Mouse (Mus musculus): ENCODE results near the gene Ppy.
A peak's percentile ranks its signal among the peaks of the same experiment; 100 is the strongest.

Ppy gene

GRCm38 (mm10) chr11:102101219-102101618 is at the start of gene Ppy:
Gene Ppy, minus strand, starts transcription at chr11:102101319.
- DNase-seq = no peak

- DNase-seq = no peak
These were observed 46.3 kb upstream of the Ppy start for GRCm38 (mm10) chr11:102147213-102147989.

- no peak for DNase-seq
These were observed 45.4 kb upstream of the Ppy start for GRCm38 (mm10) chr11:102146531-102146930.

GRCm38 (mm10) chr11:102146005-102146404 is 44.9 kb upstream of the Ppy start:
- DNase-seq = peak; percentile 40

GRCm38 (mm10) chr11:102145471-102146001 is 44.4 kb upstream of the Ppy start, which contains the start of gene Nags:
Gene Nags, plus strand, starts transcription at chr11:102145513.
- no peak for DNase-seq

GRCm38 (mm10) chr11:102144957-102145470 is 43.9 kb upstream of the Ppy start:
- DNase-seq = no peak

- DNase-seq = peak; percentile 57
These were observed 41.2 kb upstream of the Ppy start for GRCm38 (mm10) chr11:102142355-102142754.

GRCm38 (mm10) chr11:102140508-102140907 is 39.4 kb upstream of the Ppy start:
- peak; percentile 77 for DNase-seq

GRCm38 (mm10) chr11:102138447-102138740 is 37.3 kb upstream of the Ppy start:
- DNase-seq = peak; percentile 59

- DNase-seq = no peak
These were observed 36.7 kb upstream of the Ppy start for GRCm38 (mm10) chr11:102137625-102138446.

GRCm38 (mm10) chr11:102134516-102134915 is 33.4 kb upstream of the Ppy start:
- DNase-seq = no peak

- DNase-seq = no peak
These were observed 16.3 kb upstream of the Ppy start for GRCm38 (mm10) chr11:102117386-102117785.

GRCm38 (mm10) chr11:102116241-102116640 is 15.1 kb upstream of the Ppy start:
- no peak for DNase-seq

- no peak for DNase-seq
These were observed 10.5 kb upstream of the Ppy start for GRCm38 (mm10) chr11:102111576-102111975.

GRCm38 (mm10) chr11:102107732-102108131 is 6.6 kb upstream of the Ppy start, which contains the start of gene Pyy:
Gene Pyy, minus strand, starts transcription at chr11:102107832.
- DNase-seq = no peak

GRCm38 (mm10) chr11:102106911-102107310 is 5.8 kb upstream of the Ppy start:
- DNase-seq = no peak

- DNase-seq = peak; percentile 56
These were observed 1.6 kb upstream of the Ppy start for GRCm38 (mm10) chr11:102102485-102103258.

GRCm38 (mm10) chr11:102096887-102097391 is 4.2 kb downstream of the Ppy start:
- DNase-seq = peak; percentile 71

GRCm38 (mm10) chr11:102096446-102096845 is 4.7 kb downstream of the Ppy start:
- DNase-seq = no peak

- DNase-seq = no peak
These were observed 5.4 kb downstream of the Ppy start for GRCm38 (mm10) chr11:102095676-102096075.

GRCm38 (mm10) chr11:102089088-102089808 is 11.9 kb downstream of the Ppy start:
- peak; percentile 56 for DNase-seq
